Mouse (Mus musculus): ENCODE results near the gene Smg6. TPM values are rescaled to one million over a fixed set of nuclear protein-coding genes. Genes with fewer than 3 reads are reported as not detected.

Gene Smg6
- polyA plus RNA-seq, 1 experiment from 2014 or later = 19.8 TPM

- Histone ChIP-seq H3K36me3 (ENCODE audit: control insufficient read depth, insufficient read depth, low read length) (no peaks in the 10 kb centered on the region), H3K9me3 (ENCODE audit: control insufficient read depth, low read length) (no peaks in the 10 kb centered on the region), H3K4me2 (replicated peaks; ENCODE audit: low read depth, low read length) (no peak overlapping the region), H3K27ac (ENCODE audit: low read depth, low read length) (peak overlapping the region; percentile 66; the same call in 1 of the 2 replicates), H3K4me3 (ENCODE audit: low read length) (no peak overlapping the region), H3K9ac (ENCODE audit: low read depth, low read length) (no peak overlapping the region), H3K4me1 (ENCODE audit: control insufficient read depth, insufficient read depth, low read length) (peaks cover 28% of the 10 kb centered on the region), H3K27me3 (ENCODE audit: control insufficient read depth, insufficient read depth, low read length) (no peaks in the 10 kb centered on the region)
- WGBS = 84% methylated on average over 5 of the region's 5 CpGs
- ATAC-seq (ENCODE audit: low FRiP score, low TSS enrichment) = no peak
These were observed 207.8 kb downstream of the Smg6 start for GRCm38 (mm10) chr11:75133391-75133790.

- WGBS = 2% methylated on average over 2 of the region's 2 CpGs
These were observed 208.3 kb downstream of the Smg6 start for GRCm38 (mm10) chr11:75133951-75134350.

GRCm38 (mm10) chr11:75134485-75135068, 209.0 kb downstream of the Smg6 start:
- Histone ChIP-seq H3K4me3 (ENCODE audit: low read length) (no peak overlapping the region), H3K4me1 (ENCODE audit: control insufficient read depth, insufficient read depth, low read length) (peaks cover 39% of the 10 kb centered on the region), H3K9ac (ENCODE audit: low read depth, low read length) (no peak overlapping the region), H3K4me2 (replicated peaks; ENCODE audit: low read depth, low read length) (no peak overlapping the region), H3K27me3 (ENCODE audit: control insufficient read depth, insufficient read depth, low read length) (no peaks in the 10 kb centered on the region), H3K9me3 (ENCODE audit: control insufficient read depth, low read length) (no peaks in the 10 kb centered on the region), H3K27ac (ENCODE audit: low read depth, low read length) (peak overlapping the region; percentile 66; the same call in 1 of the 2 replicates), H3K36me3 (ENCODE audit: control insufficient read depth, insufficient read depth, low read length) (no peaks in the 10 kb centered on the region)
- WGBS = 67% methylated on average over 5 of the region's 5 CpGs
- ATAC-seq (ENCODE audit: low FRiP score, low TSS enrichment) = no peak

More at GRCm38 (mm10) chr11:75133951-75134350, 208.3 kb downstream of the Smg6 start:
- H3K9me3 ChIP-seq (ENCODE audit: control insufficient read depth, low read length) = no peaks in the 10 kb centered on the region
- H3K36me3 ChIP-seq (ENCODE audit: control insufficient read depth, insufficient read depth, low read length) = no peaks in the 10 kb centered on the region
- H3K4me1 ChIP-seq (ENCODE audit: control insufficient read depth, insufficient read depth, low read length) = peaks cover 33% of the 10 kb centered on the region
- no peaks in the 10 kb centered on the region for H3K27me3 ChIP-seq (ENCODE audit: control insufficient read depth, insufficient read depth, low read length)
- H3K9ac ChIP-seq (ENCODE audit: low read depth, low read length) = no peak overlapping the region
- ATAC-seq (ENCODE audit: low FRiP score, low TSS enrichment) = peak; percentile 73; the same call in 1 of the 2 replicates
- H3K4me2 ChIP-seq (replicated peaks; ENCODE audit: low read depth, low read length) = no peak overlapping the region
- no peak overlapping the region for H3K4me3 ChIP-seq (ENCODE audit: low read length)
- H3K27ac ChIP-seq (ENCODE audit: low read depth, low read length) = peak overlapping the region; percentile 66; the same call in 1 of the 2 replicates

- Histone ChIP-seq H3K4me2 (replicated peaks; ENCODE audit: low read depth, low read length) (no peak overlapping the region), H3K4me3 (ENCODE audit: low read length) (no peak overlapping the region), H3K4me1 (ENCODE audit: control insufficient read depth, insufficient read depth, low read length) (peaks cover 47% of the 10 kb centered on the region), H3K36me3 (ENCODE audit: control insufficient read depth, insufficient read depth, low read length) (no peaks in the 10 kb centered on the region), H3K9me3 (ENCODE audit: control insufficient read depth, low read length) (no peaks in the 10 kb centered on the region), H3K27me3 (ENCODE audit: control insufficient read depth, insufficient read depth, low read length) (no peaks in the 10 kb centered on the region), H3K9ac (ENCODE audit: low read depth, low read length) (no peak overlapping the region), H3K27ac (ENCODE audit: low read depth, low read length) (peak overlapping the region; percentile 66)
- no peak for ATAC-seq (ENCODE audit: low FRiP score, low TSS enrichment)
- WGBS = 84% methylated on average over 4 of the region's 4 CpGs
These were observed 209.7 kb downstream of the Smg6 start for GRCm38 (mm10) chr11:75135358-75135757.

GRCm38 (mm10) chr11:75136666-75137398, 211.2 kb downstream of the Smg6 start:
- Histone ChIP-seq H3K36me3 (ENCODE audit: control insufficient read depth, insufficient read depth, low read length) (no peaks in the 10 kb centered on the region), H3K27ac (ENCODE audit: low read depth, low read length) (peak overlapping the region; percentile 45; the same call in 1 of the 2 replicates), H3K9ac (ENCODE audit: low read depth, low read length) (no peak overlapping the region), H3K9me3 (ENCODE audit: control insufficient read depth, low read length) (no peaks in the 10 kb centered on the region), H3K4me1 (ENCODE audit: control insufficient read depth, insufficient read depth, low read length) (peaks cover 58% of the 10 kb centered on the region), H3K4me3 (ENCODE audit: low read length) (no peak overlapping the region), H3K4me2 (replicated peaks; ENCODE audit: low read depth, low read length) (no peak overlapping the region), H3K27me3 (ENCODE audit: control insufficient read depth, insufficient read depth, low read length) (no peaks in the 10 kb centered on the region)
- no peak for ATAC-seq (ENCODE audit: low FRiP score, low TSS enrichment)
- 37% methylated on average over 5 of the region's 5 CpGs for WGBS

GRCm38 (mm10) chr11:75139122-75139963, 213.7 kb downstream of the Smg6 start:
- WGBS = 13% methylated on average over 11 of the region's 11 CpGs
- ATAC-seq (ENCODE audit: low FRiP score, low TSS enrichment) = peak; percentile 78
- Histone ChIP-seq H3K4me3 (ENCODE audit: low read length) (no peak overlapping the region), H3K27me3 (ENCODE audit: control insufficient read depth, insufficient read depth, low read length) (no peaks in the 10 kb centered on the region), H3K27ac (ENCODE audit: low read depth, low read length) (peak overlapping the region; percentile 73), H3K9ac (ENCODE audit: low read depth, low read length) (no peak overlapping the region), H3K9me3 (ENCODE audit: control insufficient read depth, low read length) (no peaks in the 10 kb centered on the region), H3K4me2 (replicated peaks; ENCODE audit: low read depth, low read length) (no peak overlapping the region), H3K4me1 (ENCODE audit: control insufficient read depth, insufficient read depth, low read length) (peaks cover 46% of the 10 kb centered on the region), H3K36me3 (ENCODE audit: control insufficient read depth, insufficient read depth, low read length) (peaks cover 2% of the 10 kb centered on the region; the same call in 1 of the 2 replicates)

GRCm38 (mm10) chr11:75140431-75140830, 214.8 kb downstream of the Smg6 start:
- Histone ChIP-seq H3K4me2 (replicated peaks; ENCODE audit: low read depth, low read length) (no peak overlapping the region), H3K36me3 (ENCODE audit: control insufficient read depth, insufficient read depth, low read length) (peaks cover 6% of the 10 kb centered on the region; the same call in 1 of the 2 replicates), H3K9me3 (ENCODE audit: control insufficient read depth, low read length) (no peaks in the 10 kb centered on the region), H3K9ac (ENCODE audit: low read depth, low read length) (no peak overlapping the region), H3K4me3 (ENCODE audit: low read length) (no peak overlapping the region), H3K4me1 (ENCODE audit: control insufficient read depth, insufficient read depth, low read length) (peaks cover 46% of the 10 kb centered on the region), H3K27ac (ENCODE audit: low read depth, low read length) (peak overlapping the region; percentile 73; the same call in 1 of the 2 replicates), H3K27me3 (ENCODE audit: control insufficient read depth, insufficient read depth, low read length) (no peaks in the 10 kb centered on the region)
- 62% methylated on average over 5 of the region's 5 CpGs for WGBS
- no peak for ATAC-seq (ENCODE audit: low FRiP score, low TSS enrichment)

GRCm38 (mm10) chr11:75141038-75141437, 215.4 kb downstream of the Smg6 start:
- 75% methylated on average over 3 of the region's 3 CpGs for WGBS
- ATAC-seq (ENCODE audit: low FRiP score, low TSS enrichment) = no peak
- no peak overlapping the region for H3K9ac ChIP-seq (ENCODE audit: low read depth, low read length)
- peaks cover 6% of the 10 kb centered on the region; the same call in 1 of the 2 replicates for H3K36me3 ChIP-seq (ENCODE audit: control insufficient read depth, insufficient read depth, low read length)
- H3K4me1 ChIP-seq (ENCODE audit: control insufficient read depth, insufficient read depth, low read length) = peaks cover 46% of the 10 kb centered on the region
- H3K4me2 ChIP-seq (replicated peaks; ENCODE audit: low read depth, low read length) = no peak overlapping the region
- no peaks in the 10 kb centered on the region for H3K9me3 ChIP-seq (ENCODE audit: control insufficient read depth, low read length)
- H3K27ac ChIP-seq (ENCODE audit: low read depth, low read length) = peak overlapping the region; percentile 73
- H3K27me3 ChIP-seq (ENCODE audit: control insufficient read depth, insufficient read depth, low read length) = no peaks in the 10 kb centered on the region
- no peak overlapping the region for H3K4me3 ChIP-seq (ENCODE audit: low read length)

Data from kidney, embryonic 14.5 days (tissue).